Mouse (Mus musculus) MEL (cell line): ENCODE measurements at regions not wholly inside any gene's neighbourhood (a gene's known extent, or its start where the extent isn't known, plus 50 kb on each side); places are given as distances from the start of the nearest gene placed in this dataset.

Source experiments
- CTCF ChIP-seq, 3 experiments: IDR thresholded peaks in 2 of 3; conservative IDR thresholded peaks in 1 of 3; 2 replicates each; pipeline ENCODE4 v1.5.1; 2011 to 2012; ENCODE audit warnings: low read length in 3 of 3, low read depth in 2 of 3, mild to moderate bottlenecking in 2 of 3, improper control_type of control experiment in 1 of 3, inconsistent platforms in 1 of 3, mixed read lengths in 1 of 3, moderate library complexity in 1 of 3; ENCODE audit not compliant: control insufficient read depth in 1 of 3, insufficient read depth in 1 of 3, poor library complexity in 1 of 3, severe bottlenecking in 1 of 3
- HCFC1 ChIP-seq: IDR thresholded peaks from 2 replicates; pipeline ENCODE4 v1.6.1; 2012; ENCODE audit warnings: low read depth, mild to moderate bottlenecking, inconsistent platforms, low read length, improper control_type of control experiment, moderate library complexity
- MAX ChIP-seq: IDR thresholded peaks from 2 replicates; pipeline ENCODE4 v1.6.1; 2011; ENCODE audit warnings: low read length, improper control_type of control experiment
- MEF2A ChIP-seq: IDR thresholded peaks from 2 replicates; pipeline ENCODE4 v1.6.1; 2014; ENCODE audit warnings: low read depth, mild to moderate bottlenecking, inconsistent platforms, low read length, improper control_type of control experiment; ENCODE audit not compliant: poor library complexity, insufficient replicate concordance, severe bottlenecking; ENCODE audit errors: extremely low read depth
- NELFE ChIP-seq: IDR thresholded peaks from 2 replicates; pipeline ENCODE4 v1.6.1; 2011; ENCODE audit warnings: low read depth, low read length, improper control_type of control experiment
- POLR2A ChIP-seq, 2 experiments: IDR thresholded peaks; 2 replicates each; pipeline ENCODE4 v1.6.1; 2011 to 2012; ENCODE audit warnings: low read length in 2 of 2, mild to moderate bottlenecking in 2 of 2, control low read depth in 1 of 2, improper control_type of control experiment in 1 of 2, low read depth in 1 of 2, moderate library complexity in 1 of 2; ENCODE audit not compliant: control insufficient read depth in 1 of 2, insufficient read depth in 1 of 2, poor library complexity in 1 of 2
- SMC3 ChIP-seq: IDR thresholded peaks from 2 replicates; pipeline ENCODE4 v1.6.1; 2011; ENCODE audit warnings: low read depth, low read length, improper control_type of control experiment
- UBTF ChIP-seq: IDR thresholded peaks from 2 replicates; pipeline ENCODE4 v1.6.1; 2012; ENCODE audit warnings: low read depth, mild to moderate bottlenecking, inconsistent platforms, low read length, improper control_type of control experiment, moderate library complexity, borderline replicate concordance; ENCODE audit not compliant: insufficient read depth
- ZMIZ1 ChIP-seq: IDR thresholded peaks from 2 replicates; pipeline ENCODE4 v1.6.1; 2012; ENCODE audit warnings: low read depth, mild to moderate bottlenecking, inconsistent platforms, low read length, improper control_type of control experiment, moderate library complexity
- ZNF384 ChIP-seq: IDR thresholded peaks from 2 replicates; pipeline ENCODE4 v1.6.1; 2012; ENCODE audit warnings: low read depth, mild to moderate bottlenecking, inconsistent platforms, low read length, improper control_type of control experiment

- TF ChIP-seq CTCF (IDR thresholded peaks at IDR 0.05 in 2 of 3, conservative IDR thresholded peaks at IDR 0.05 in 1 of 3; ENCODE audit: control insufficient read depth in 1 of 3, insufficient read depth in 1 of 3, low read depth in 2 of 3, low read length in 3 of 3, poor library complexity in 1 of 3, severe bottlenecking in 1 of 3) (no peak), ZMIZ1 (no peak), ZNF384 (no peak), POLR2A (IDR thresholded peaks at IDR 0.05; ENCODE audit: control insufficient read depth in 1 of 2, insufficient read depth in 1 of 2, low read depth in 1 of 2, low read length in 2 of 2, poor library complexity in 1 of 2) (no peak), MEF2A (no peak), UBTF (no peak), MAX (no peak), SMC3 (no peak), NELFE (no peak), HCFC1 (no peak)
Measured at GRCm38 (mm10) chr1:90304331-90304730, 100.6 kb downstream of the Ackr3 start.
